Mouse (Mus musculus) liver, embryonic 15.5 days (tissue): ENCODE measurements around the gene Fstl1. TPM values are rescaled to one million over a fixed set of nuclear protein-coding genes. Genes with fewer than 3 reads are reported as not detected.

Experiments
- ATAC-seq: fragments of 200-750 bp; cut with Nextera tagmentation; 2 replicates; pipeline ENCODE4 v1.8.0; 2017; ENCODE audit warnings: moderate number of reproducible peaks, mild to moderate bottlenecking, moderate library complexity; ENCODE audit not compliant: insufficient read depth
- H3K27ac ChIP-seq: fragments of 300-500 bp; sonication (generic); replicated peaks from 2 replicates; pipeline ENCODE4 v1.5.1; 2015; ENCODE audit warnings: mild to moderate bottlenecking, inconsistent platforms
- H3K27me3 ChIP-seq: fragments of 300-500 bp; sonication (generic); 2 replicates; pipeline ENCODE4 v1.6.1; 2015; ENCODE audit warnings: mild to moderate bottlenecking, inconsistent platforms
- H3K36me3 ChIP-seq: fragments of 300-500 bp; sonication (generic); replicated peaks from 2 replicates; pipeline ENCODE4 v1.6.1; 2015; ENCODE audit warnings: moderate library complexity, mild to moderate bottlenecking, inconsistent platforms
- H3K4me1 ChIP-seq: fragments of 300-500 bp; sonication (generic); replicated peaks from 2 replicates; pipeline ENCODE4 v1.6.1; 2015; ENCODE audit warnings: inconsistent platforms
- H3K4me2 ChIP-seq: fragments of 300-500 bp; sonication (generic); 2 replicates; pipeline ENCODE4 v1.6.1; 2015; ENCODE audit warnings: moderate library complexity, mild to moderate bottlenecking, inconsistent platforms
- H3K4me3 ChIP-seq: fragments of 300-500 bp; sonication (generic); replicated peaks from 2 replicates; pipeline ENCODE4 v1.5.1; 2015; ENCODE audit warnings: mild to moderate bottlenecking, inconsistent platforms
- H3K9ac ChIP-seq: fragments of 300-500 bp; sonication (generic); 2 replicates; pipeline ENCODE4 v1.6.1; 2015; ENCODE audit warnings: moderate library complexity, mild to moderate bottlenecking, inconsistent platforms
- H3K9me3 ChIP-seq: fragments of 300-500 bp; sonication (generic); replicated peaks from 2 replicates; pipeline ENCODE4 v1.6.1; 2016; ENCODE audit warnings: inconsistent platforms
- WGBS: fragments of 180-500 bp; shearing (Covaris S2); methylation state at CpG from one replicate; pipeline ENCODE4 v1.1.7; 2015; ENCODE audit warnings: mixed read lengths; ENCODE audit not compliant: insufficient replicate concordance; 5-methylcytosine and 5-hydroxymethylcytosine counted together
- polyA plus RNA-seq: library from polyadenylated mRNA; unstranded; fragments of >200 nt; fragmentation: Nextera tagmentation; extraction: Ambion mirVana; gene quantifications from 2 replicates; pipeline ENCODE4 v1.2.1, GENCODE M21; 2015

Fstl1 gene
- polyA plus RNA-seq, 1 experiment from 2014 or later = 18.8 TPM

DNA sequence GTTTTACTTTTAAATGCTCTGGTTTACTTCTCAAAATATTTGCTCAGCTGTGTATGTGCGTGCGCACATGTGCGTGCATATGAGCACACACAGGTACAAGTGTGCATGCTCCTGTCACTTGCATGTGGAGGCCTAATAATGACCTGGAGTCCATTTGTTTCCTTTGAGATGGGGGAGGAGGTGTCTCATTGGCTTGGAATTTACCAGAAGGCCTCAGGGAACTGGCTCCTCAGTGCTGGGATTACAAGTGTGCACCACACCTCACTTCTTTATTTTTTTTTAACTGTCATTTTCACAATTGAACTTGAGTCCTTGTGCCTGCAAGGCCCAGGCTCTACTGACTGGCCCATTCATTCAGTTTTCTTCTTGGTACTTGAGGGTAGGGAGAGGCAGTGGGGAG lies 100.7 kb downstream of the Fstl1 start:
- WGBS = 98% methylated on average over 3 of the region's 3 CpGs
- H3K9ac ChIP-seq = no peak overlapping the region
- peaks cover 12% of the 10 kb centered on the region for H3K4me1 ChIP-seq

DNA sequence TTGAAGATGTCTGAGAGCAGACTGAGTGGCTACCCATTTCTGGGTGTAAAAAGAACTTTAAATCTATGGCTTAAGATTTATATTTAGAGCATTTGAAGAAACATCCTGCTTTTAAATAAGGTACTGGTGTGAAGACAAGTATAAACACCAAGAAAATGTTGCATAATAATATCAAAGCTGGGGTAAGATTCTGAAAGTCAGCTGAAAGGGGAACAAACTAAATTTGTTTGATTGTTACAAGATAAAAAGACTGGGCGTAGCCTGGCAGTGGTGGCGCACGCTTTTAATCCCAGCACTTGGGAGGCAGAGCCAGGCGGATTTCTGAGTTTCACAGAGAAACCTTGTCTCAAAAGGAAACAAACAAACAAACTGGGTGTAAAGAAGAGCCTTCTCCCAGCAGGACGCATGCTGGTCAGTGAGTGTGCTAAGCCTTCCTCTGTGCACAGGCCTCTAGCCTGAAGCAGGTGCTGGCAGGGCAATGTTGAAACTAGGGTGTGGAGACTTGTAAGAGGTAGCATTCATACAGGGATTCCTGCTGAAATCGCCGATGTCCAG lies 102.4 kb downstream of the Fstl1 start:
- H3K9ac ChIP-seq = no peak overlapping the region
- no peak overlapping the region for H3K4me2 ChIP-seq
- ATAC-seq = no peak
- H3K27ac ChIP-seq = no peak overlapping the region
- peaks cover 41% of the 10 kb centered on the region for H3K36me3 ChIP-seq
- WGBS = 73% methylated on average over 7 of the region's 7 CpGs
- no peak overlapping the region for H3K4me3 ChIP-seq
- H3K4me1 ChIP-seq = peaks cover 12% of the 10 kb centered on the region
- no peaks in the 10 kb centered on the region for H3K27me3 ChIP-seq
- no peaks in the 10 kb centered on the region for H3K9me3 ChIP-seq

More for the DNA sequence above, 100.7 kb downstream of the Fstl1 start:
- Histone ChIP-seq H3K4me2 (no peak overlapping the region), H3K9me3 (no peaks in the 10 kb centered on the region), H3K27ac (no peak overlapping the region), H3K27me3 (no peaks in the 10 kb centered on the region), H3K36me3 (peaks cover 29% of the 10 kb centered on the region), H3K4me3 (no peak overlapping the region)
- ATAC-seq = no peak

DNA sequence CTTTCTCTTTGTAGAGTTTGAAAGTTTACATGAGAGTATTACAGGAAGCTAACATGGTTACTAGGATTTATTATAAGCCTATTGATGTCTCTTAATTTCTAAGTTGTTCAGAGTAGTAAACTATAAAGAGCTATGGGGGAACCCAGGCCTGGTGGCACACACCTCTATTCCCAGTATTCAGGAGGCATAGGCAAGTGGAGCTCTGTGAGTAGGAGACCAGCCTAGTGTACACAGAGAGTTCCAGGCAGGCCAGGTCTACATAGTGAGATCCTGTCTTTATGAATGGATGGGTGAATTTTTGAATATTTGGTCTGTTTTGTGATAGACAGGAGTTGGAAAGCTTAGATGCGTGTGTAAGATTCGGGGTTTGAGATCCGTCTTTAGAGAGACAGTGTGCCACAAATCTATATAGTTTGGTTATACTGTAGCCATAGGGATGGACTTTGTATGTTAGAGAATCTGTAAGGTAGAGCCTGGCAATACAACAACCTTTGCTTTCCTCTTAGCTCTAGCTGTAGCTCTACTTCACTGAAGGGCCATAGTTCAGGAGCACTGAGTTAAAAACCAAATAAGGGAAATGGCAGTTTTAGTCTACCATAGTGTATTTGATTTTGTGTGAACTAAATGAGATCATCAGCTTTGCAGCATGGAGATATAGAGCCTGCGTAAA lies 103.2 kb downstream of the Fstl1 start:
- no peak overlapping the region for H3K4me2 ChIP-seq
- peaks cover 8% of the 10 kb centered on the region for H3K4me1 ChIP-seq
- H3K4me3 ChIP-seq = no peak overlapping the region
- WGBS = 78% methylated on average over 4 of the region's 4 CpGs
- H3K9ac ChIP-seq = no peak overlapping the region
- H3K36me3 ChIP-seq = peaks cover 44% of the 10 kb centered on the region
- no peaks in the 10 kb centered on the region for H3K9me3 ChIP-seq
- no peaks in the 10 kb centered on the region for H3K27me3 ChIP-seq
- H3K27ac ChIP-seq = peak overlapping the region; percentile 63; the same call in 1 of the 2 replicates
- peak; percentile 40; the same call in 1 of the 2 replicates for ATAC-seq

DNA sequence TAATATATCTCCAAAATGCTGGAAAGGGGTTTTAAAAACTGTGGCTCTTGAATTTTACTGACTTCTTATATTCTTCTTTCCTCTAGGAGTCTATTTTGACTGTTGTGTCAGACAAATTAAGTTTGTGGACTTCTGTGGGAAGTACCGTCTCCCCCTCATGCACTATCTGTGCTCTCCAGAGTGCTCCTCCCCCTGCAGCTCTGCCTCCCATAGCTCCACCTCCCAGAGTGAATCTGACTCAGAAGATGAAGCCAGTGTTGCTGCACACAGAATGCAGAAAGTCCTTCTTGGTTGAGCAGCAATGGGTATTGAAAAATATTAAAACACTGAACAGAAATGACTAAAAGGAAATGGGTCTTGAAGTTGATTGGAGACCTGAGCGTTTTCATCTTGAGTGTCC lies 104.5 kb downstream of the Fstl1 start:
- peaks cover 44% of the 10 kb centered on the region for H3K36me3 ChIP-seq
- H3K9ac ChIP-seq = no peak overlapping the region
- H3K27me3 ChIP-seq = no peaks in the 10 kb centered on the region
- WGBS = 49% methylated on average over 2 of the region's 2 CpGs
- H3K27ac ChIP-seq = no peak overlapping the region
- no peaks in the 10 kb centered on the region for H3K9me3 ChIP-seq
- peaks cover 8% of the 10 kb centered on the region for H3K4me1 ChIP-seq
- ATAC-seq = no peak
- H3K4me3 ChIP-seq = no peak overlapping the region
- H3K4me2 ChIP-seq = no peak overlapping the region

Other genes starting within 250 kb of the Fstl1 start
- 7.3 and 7.6 TPM in 2 replicates for gene Gtf2e1, start 237.1 kb upstream of the Fstl1 start, polyA plus RNA-seq
- 12.8 and 13.7 TPM in 2 replicates for gene Rabl3, start 237.0 kb upstream of the Fstl1 start, polyA plus RNA-seq
- gene Hgd, start 196.7 kb upstream of the Fstl1 start, polyA plus RNA-seq = 42.0 and 46.9 TPM in 2 replicates
- 21.5 and 31.8 TPM in 2 replicates for gene Ndufb4, start 122.4 kb upstream of the Fstl1 start, polyA plus RNA-seq
- 0.09 TPM in 1 of 2 replicates, not detected in the other for gene Gm36028, start 84.3 kb downstream of the Fstl1 start, polyA plus RNA-seq
- gene Lrrc58, start 91.5 kb downstream of the Fstl1 start, polyA plus RNA-seq = 12.0 TPM in 2 replicates
- gene Gpr156, start 139.6 kb downstream of the Fstl1 start, polyA plus RNA-seq = 0.02 TPM in 1 of 2 replicates, not detected in the other